Mouse (Mus musculus) embryonic facial prominence, embryonic 11.5 days (tissue): Measurements from ENCODE around the gene Ptpn3. TPM values are rescaled to one million over a fixed set of nuclear protein-coding genes. Genes with fewer than 3 reads are reported as not detected.
"Not testable (repeated sequence)": the region's sequence is repeated elsewhere in the genome, so short reads cannot be mapped to it uniquely, and the experiment has no call there.

Source experiments
- ATAC-seq: fragments of 200-750 bp; cut with Nextera tagmentation; replicated peaks from 2 replicates; pipeline ENCODE4 v1.8.0; 2017; ENCODE audit warnings: low read depth; ENCODE audit not compliant: insufficient number of reproducible peaks, low FRiP score, low TSS enrichment
- DNase-seq: peaks from one replicate; pipeline ENCODE4 v3.0.0-alpha.2; 2015; ENCODE audit warnings: low spot score
- H3K27ac ChIP-seq: fragments of 300-500 bp; sonication (generic); replicated peaks from 2 replicates; pipeline ENCODE4 v1.5.1; 2014; ENCODE audit warnings: mild to moderate bottlenecking, low read depth, low read length, control low read depth
- H3K27me3 ChIP-seq: fragments of 300-500 bp; sonication (generic); 2 replicates; pipeline ENCODE4 v1.6.1; 2014; ENCODE audit warnings: mild to moderate bottlenecking, low read length, moderate library complexity, mixed read lengths; ENCODE audit not compliant: control insufficient read depth, insufficient read depth
- H3K36me3 ChIP-seq: fragments of 300-500 bp; sonication (generic); replicated peaks from 2 replicates; pipeline ENCODE4 v1.6.1; 2014; ENCODE audit warnings: low read depth, mild to moderate bottlenecking, low read length, moderate library complexity, mixed read lengths; ENCODE audit not compliant: control insufficient read depth, insufficient read depth
- H3K4me1 ChIP-seq: fragments of 300-500 bp; sonication (generic); 2 replicates; pipeline ENCODE4 v1.6.1; 2014; ENCODE audit warnings: low read length, mixed read lengths; ENCODE audit not compliant: control insufficient read depth, insufficient read depth
- H3K4me2 ChIP-seq: fragments of 300-500 bp; sonication (generic); 2 replicates; pipeline ENCODE4 v1.6.1; 2014; ENCODE audit warnings: low read depth, mild to moderate bottlenecking, control low read depth, low read length, moderate library complexity
- H3K4me3 ChIP-seq: fragments of 300-500 bp; sonication (generic); 2 replicates; pipeline ENCODE4 v1.5.1; 2014; ENCODE audit warnings: low read depth, low read length, control low read depth
- H3K9ac ChIP-seq: fragments of 300-500 bp; sonication (generic); replicated peaks from 2 replicates; pipeline ENCODE4 v1.6.1; 2014; ENCODE audit warnings: mild to moderate bottlenecking, control low read depth, low read length
- H3K9me3 ChIP-seq: fragments of 300-500 bp; sonication (generic); replicated peaks from 2 replicates; pipeline ENCODE4 v1.6.1; 2016; ENCODE audit warnings: mild to moderate bottlenecking, low read length, inconsistent platforms, mixed read lengths; ENCODE audit not compliant: control insufficient read depth
- WGBS: fragments of 180-500 bp; shearing (Covaris S2); extraction: QIAGEN DNeasy Blood & Tissue Kit; methylation state at CpG from one replicate; pipeline ENCODE4 v1.1.7; 2014; 5-methylcytosine and 5-hydroxymethylcytosine counted together
- polyA plus RNA-seq: library from polyadenylated mRNA; unstranded; fragments of >200 nt; fragmentation: Nextera tagmentation; extraction: Ambion mirVana; gene quantifications from 2 replicates; pipeline ENCODE4 v1.2.1, GENCODE M21; 2014

Gene Ptpn3
- polyA plus RNA-seq, 1 experiment from 2014 or later: 1.9 TPM

GRCm38 (mm10) chr4:57279229-57279628 lies 22.4 kb downstream of the Ptpn3 start:
- H3K4me3 ChIP-seq: no peak overlapping the region
- H3K27me3 ChIP-seq: no peaks in the 10 kb centered on the region
- ATAC-seq: no peak
- no peak overlapping the region for H3K27ac ChIP-seq
- H3K36me3 ChIP-seq: no peaks in the 10 kb centered on the region
- H3K9ac ChIP-seq: no peak overlapping the region
- no peak overlapping the region for H3K4me2 ChIP-seq
- H3K4me1 ChIP-seq: no peaks in the 10 kb centered on the region
- DNase-seq: peak; percentile 33
- 23% methylated on average over 8 of the region's 8 CpGs for WGBS
- H3K9me3 ChIP-seq: no peaks in the 10 kb centered on the region

- ATAC-seq (no peak), DNase-seq (no peak)
- Histone ChIP-seq H3K27ac (no peak overlapping the region), H3K4me3 (no peak overlapping the region), H3K4me2 (no peak overlapping the region), H3K4me1 (no peaks in the 10 kb centered on the region), H3K9ac (no peak overlapping the region), H3K27me3 (no peaks in the 10 kb centered on the region), H3K36me3 (no peaks in the 10 kb centered on the region), H3K9me3 (no peaks in the 10 kb centered on the region)
- WGBS: 47% methylated on average over 10 of the region's 10 CpGs
These were observed 22.8 kb downstream of the Ptpn3 start for GRCm38 (mm10) chr4:57278812-57279211.

- no peak overlapping the region for H3K27ac ChIP-seq
- WGBS: 66% methylated on average over 3 of the region's 3 CpGs
- no peak overlapping the region for H3K9ac ChIP-seq
- H3K36me3 ChIP-seq: no peaks in the 10 kb centered on the region
- DNase-seq (no peak), ATAC-seq (no peak)
- no peak overlapping the region for H3K4me2 ChIP-seq
- H3K4me3 ChIP-seq: no peak overlapping the region
- H3K4me1 ChIP-seq: no peaks in the 10 kb centered on the region; the same call in 1 of the 2 replicates
- no peaks in the 10 kb centered on the region for H3K9me3 ChIP-seq
- no peaks in the 10 kb centered on the region for H3K27me3 ChIP-seq
These were observed 24.0 kb downstream of the Ptpn3 start for GRCm38 (mm10) chr4:57277671-57278070.

GRCm38 (mm10) chr4:57275116-57275743 lies 26.4 kb downstream of the Ptpn3 start:
- Histone ChIP-seq H3K4me1 (no peaks in the 10 kb centered on the region; the same call in 1 of the 2 replicates), H3K27ac (no peak overlapping the region), H3K9me3 (no peaks in the 10 kb centered on the region), H3K36me3 (no peaks in the 10 kb centered on the region), H3K27me3 (no peaks in the 10 kb centered on the region), H3K4me2 (no peak overlapping the region), H3K9ac (no peak overlapping the region), H3K4me3 (no peak overlapping the region)
- peak; percentile 58; the same call in 1 of the 2 replicates for ATAC-seq
- peak; percentile 89 for DNase-seq
- WGBS: 11% methylated on average over 8 of the region's 8 CpGs

GRCm38 (mm10) chr4:57273532-57274502 lies 27.8 kb downstream of the Ptpn3 start:
- DNase-seq: no peak
- Histone ChIP-seq H3K9ac (no peak overlapping the region), H3K4me3 (no peak overlapping the region)

GRCm38 (mm10) chr4:57270991-57271390 lies 30.6 kb downstream of the Ptpn3 start:
- no peak overlapping the region for H3K9ac ChIP-seq
- ATAC-seq (no peak), DNase-seq (no peak)
- H3K36me3 ChIP-seq: no peaks in the 10 kb centered on the region
- no peak overlapping the region for H3K27ac ChIP-seq
- H3K4me1 ChIP-seq: no peaks in the 10 kb centered on the region; the same call in 1 of the 2 replicates
- H3K27me3 ChIP-seq: no peaks in the 10 kb centered on the region
- no peaks in the 10 kb centered on the region for H3K9me3 ChIP-seq
- 82% methylated on average over 8 of the region's 8 CpGs for WGBS
- H3K4me3 ChIP-seq: no peak overlapping the region
- no peak overlapping the region for H3K4me2 ChIP-seq

More at GRCm38 (mm10) chr4:57273532-57274502, 27.8 kb downstream of the Ptpn3 start:
- Histone ChIP-seq H3K27ac (no peak overlapping the region), H3K27me3 (no peaks in the 10 kb centered on the region), H3K36me3 (no peaks in the 10 kb centered on the region), H3K9me3 (no peaks in the 10 kb centered on the region), H3K4me2 (no peak overlapping the region), H3K4me1 (no peaks in the 10 kb centered on the region; the same call in 1 of the 2 replicates)
- ATAC-seq: no peak
- 51% methylated on average over 15 of the region's 15 CpGs for WGBS

GRCm38 (mm10) chr4:57270489-57270888 lies 31.1 kb downstream of the Ptpn3 start:
- WGBS: 89% methylated on average over 5 of the region's 5 CpGs
- not testable (repeated sequence) for H3K4me2 ChIP-seq, H3K4me3 ChIP-seq, H3K9ac ChIP-seq, H3K4me1 ChIP-seq, H3K9me3 ChIP-seq, DNase-seq, ATAC-seq, H3K27me3 ChIP-seq, H3K27ac ChIP-seq, H3K36me3 ChIP-seq

- WGBS: 82% methylated on average over 10 of the region's 10 CpGs
- Histone ChIP-seq H3K27ac (no peak overlapping the region), H3K9ac (no peak overlapping the region)
These were observed 32.3 kb downstream of the Ptpn3 start for GRCm38 (mm10) chr4:57269344-57269743.

More at GRCm38 (mm10) chr4:57269344-57269743, 32.3 kb downstream of the Ptpn3 start:
- no peak for DNase-seq
- Histone ChIP-seq H3K9me3 (no peaks in the 10 kb centered on the region), H3K27me3 (no peaks in the 10 kb centered on the region), H3K36me3 (no peaks in the 10 kb centered on the region), H3K4me1 (no peaks in the 10 kb centered on the region; the same call in 1 of the 2 replicates), H3K4me3 (no peak overlapping the region), H3K4me2 (no peak overlapping the region)
- no peak for ATAC-seq
